Mouse (Mus musculus) lung, embryonic 15.5 days (tissue): ENCODE data around the gene Pik3r5. TPM values are rescaled to one million over a fixed set of nuclear protein-coding genes. Genes with fewer than 3 reads are reported as not detected.

ENCODE experiments used
- ATAC-seq: fragments of 200-750 bp; cut with Nextera tagmentation; 2 replicates; pipeline ENCODE4 v1.8.0; 2017; ENCODE audit warnings: moderate number of reproducible peaks, borderline replicate concordance; ENCODE audit not compliant: low FRiP score, low TSS enrichment; ENCODE audit errors: extremely low read depth
- H3K27ac ChIP-seq: fragments of 300-500 bp; sonication (generic); 2 replicates; pipeline ENCODE4 v1.5.1; 2015; ENCODE audit warnings: moderate library complexity, mild to moderate bottlenecking, inconsistent platforms
- H3K27me3 ChIP-seq: fragments of 300-500 bp; sonication (generic); 2 replicates; pipeline ENCODE4 v1.6.1; 2015; ENCODE audit warnings: inconsistent platforms
- H3K36me3 ChIP-seq: fragments of 300-500 bp; sonication (generic); 2 replicates; pipeline ENCODE4 v1.6.1; 2015; ENCODE audit warnings: inconsistent platforms
- H3K4me1 ChIP-seq: fragments of 300-500 bp; sonication (generic); 2 replicates; pipeline ENCODE4 v1.6.1; 2015; ENCODE audit warnings: inconsistent platforms
- H3K4me2 ChIP-seq: fragments of 300-500 bp; sonication (generic); 2 replicates; pipeline ENCODE4 v1.6.1; 2015; ENCODE audit warnings: inconsistent platforms, mild to moderate bottlenecking, moderate library complexity
- H3K4me3 ChIP-seq: fragments of 300-500 bp; sonication (generic); 2 replicates; pipeline ENCODE4 v1.5.1; 2015; ENCODE audit warnings: mild to moderate bottlenecking, inconsistent platforms
- H3K9ac ChIP-seq: fragments of 300-500 bp; sonication (generic); 2 replicates; pipeline ENCODE4 v1.6.1; 2015; ENCODE audit warnings: inconsistent platforms
- H3K9me3 ChIP-seq: fragments of 300-500 bp; sonication (generic); 2 replicates; pipeline ENCODE4 v1.6.1; 2016; ENCODE audit warnings: inconsistent platforms
- WGBS: fragments of 180-500 bp; shearing (Covaris S2); methylation state at CpG from one replicate; pipeline ENCODE4 v1.1.7; 2015; 5-methylcytosine and 5-hydroxymethylcytosine counted together
- polyA plus RNA-seq: library from polyadenylated mRNA; unstranded; fragments of >200 nt; fragmentation: Nextera tagmentation; extraction: Ambion mirVana; gene quantifications from 2 replicates; pipeline ENCODE4 v1.2.1, GENCODE M21; 2015

Gene Pik3r5
- polyA plus RNA-seq, 1 experiment from 2014 or later: 0.71 TPM

DNA sequence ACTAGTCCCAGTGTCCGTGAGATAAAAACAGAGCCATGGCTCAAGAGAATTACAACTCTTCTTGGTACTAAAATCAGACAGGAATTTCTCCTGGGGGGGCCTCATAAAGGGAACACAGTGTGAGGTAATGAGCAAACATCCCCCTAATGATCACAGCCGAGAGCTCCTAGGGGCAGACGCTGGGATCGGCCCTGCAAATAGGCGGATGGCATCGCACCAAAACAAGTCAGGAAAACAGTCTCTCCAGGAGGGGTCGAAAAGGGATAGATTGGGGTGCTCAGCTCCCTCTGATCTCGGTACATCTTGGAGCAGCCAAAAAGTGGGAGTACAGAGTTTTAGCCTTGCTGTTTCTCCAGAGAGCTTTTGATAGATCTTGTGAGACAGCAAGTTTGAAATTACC is 42.3 kb upstream of the Pik3r5 start:
- Histone ChIP-seq H3K4me1 (peaks cover 33% of the 10 kb centered on the region), H3K9me3 (no peaks in the 10 kb centered on the region), H3K4me2 (no peak overlapping the region), H3K27ac (no peak overlapping the region), H3K9ac (no peak overlapping the region), H3K4me3 (no peak overlapping the region), H3K36me3 (no peaks in the 10 kb centered on the region), H3K27me3 (peaks cover 87% of the 10 kb centered on the region)
- ATAC-seq: no peak
- WGBS: 10% methylated on average over 8 of the region's 8 CpGs

DNA sequence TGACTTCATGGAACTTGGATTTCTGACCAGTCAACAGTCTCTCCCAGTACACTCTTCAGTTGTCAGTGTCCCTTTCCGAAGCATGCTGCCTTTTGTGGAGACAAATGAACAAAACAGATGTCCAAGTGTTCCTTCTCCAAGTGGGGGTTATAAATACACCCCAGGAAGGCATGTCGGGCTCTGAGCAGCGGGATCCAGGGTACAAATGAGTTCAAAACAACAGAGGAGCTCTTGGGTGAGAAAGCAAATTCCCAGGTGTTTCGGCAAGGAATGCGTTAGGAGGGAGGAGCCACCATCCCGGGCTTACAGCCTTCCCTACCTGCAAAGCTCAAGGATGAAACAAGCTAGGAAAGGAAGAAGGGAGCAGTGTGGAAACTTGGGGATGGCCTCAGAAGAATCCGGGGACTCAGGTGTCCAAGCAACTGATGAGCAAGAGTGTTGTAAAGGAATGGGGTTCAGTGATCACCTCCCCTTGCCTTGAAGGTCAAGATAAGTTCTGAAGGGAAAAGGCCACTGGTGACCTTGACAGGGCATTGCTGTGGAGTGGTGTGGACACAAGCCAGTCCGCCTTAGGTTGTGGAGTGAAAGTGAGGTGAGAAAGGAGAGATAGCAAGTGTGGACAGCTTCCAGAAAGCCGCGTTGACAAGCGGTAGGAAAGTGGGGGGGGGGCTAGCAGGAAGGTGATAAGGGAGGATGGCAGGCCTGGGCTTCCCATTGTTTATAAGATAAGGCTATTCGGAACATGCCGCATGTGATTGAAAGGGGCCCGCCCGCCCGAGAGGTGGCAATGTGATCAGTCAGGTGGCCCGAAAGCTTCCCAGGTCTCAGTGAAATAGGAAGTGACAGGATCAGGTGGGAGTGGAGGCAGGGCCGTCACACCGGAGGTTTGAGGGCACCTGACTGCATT is 41.3 kb upstream of the Pik3r5 start:
- Histone ChIP-seq H3K27me3 (peaks cover 87% of the 10 kb centered on the region), H3K4me3 (no peak overlapping the region), H3K9ac (no peak overlapping the region), H3K36me3 (no peaks in the 10 kb centered on the region), H3K4me1 (peaks cover 23% of the 10 kb centered on the region), H3K9me3 (no peaks in the 10 kb centered on the region), H3K27ac (no peak overlapping the region), H3K4me2 (no peak overlapping the region)
- no peak for ATAC-seq
- 6% methylated on average over 19 of the region's 19 CpGs for WGBS

DNA sequence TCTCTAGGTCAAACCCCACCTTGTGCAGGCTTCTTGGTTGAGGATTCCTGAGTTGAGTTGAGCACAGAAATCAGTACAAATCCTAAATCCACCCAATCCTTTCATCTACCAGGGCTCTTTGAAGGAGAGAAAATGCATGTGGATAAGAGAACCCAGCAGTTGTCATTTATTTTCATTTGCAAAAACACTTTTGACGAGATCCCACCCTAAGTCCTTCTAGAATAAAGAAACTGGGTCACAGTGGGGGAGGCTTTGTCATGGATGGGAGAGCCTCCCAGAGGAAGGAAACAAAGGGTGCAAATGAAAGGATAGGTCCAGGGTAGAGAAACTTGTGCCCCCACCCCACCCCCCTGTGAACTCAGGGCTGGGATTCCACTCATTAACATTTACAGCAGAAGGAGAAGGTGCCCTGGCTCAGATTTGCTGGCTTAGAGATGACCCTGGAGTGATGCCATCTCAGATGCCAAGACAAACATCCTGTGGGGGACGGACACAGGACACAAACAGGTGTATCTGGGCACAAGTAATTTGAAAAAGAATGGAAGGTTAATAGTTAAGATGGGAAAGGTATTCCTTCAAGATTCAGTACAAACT is 37.9 kb upstream of the Pik3r5 start:
- Histone ChIP-seq H3K4me2 (no peak overlapping the region), H3K27me3 (peaks cover 93% of the 10 kb centered on the region), H3K4me1 (peaks cover 15% of the 10 kb centered on the region), H3K9ac (no peak overlapping the region), H3K9me3 (no peaks in the 10 kb centered on the region), H3K4me3 (no peak overlapping the region), H3K36me3 (no peaks in the 10 kb centered on the region), H3K27ac (no peak overlapping the region)
- WGBS: 59% methylated on average over 2 of the region's 2 CpGs
- no peak for ATAC-seq

DNA sequence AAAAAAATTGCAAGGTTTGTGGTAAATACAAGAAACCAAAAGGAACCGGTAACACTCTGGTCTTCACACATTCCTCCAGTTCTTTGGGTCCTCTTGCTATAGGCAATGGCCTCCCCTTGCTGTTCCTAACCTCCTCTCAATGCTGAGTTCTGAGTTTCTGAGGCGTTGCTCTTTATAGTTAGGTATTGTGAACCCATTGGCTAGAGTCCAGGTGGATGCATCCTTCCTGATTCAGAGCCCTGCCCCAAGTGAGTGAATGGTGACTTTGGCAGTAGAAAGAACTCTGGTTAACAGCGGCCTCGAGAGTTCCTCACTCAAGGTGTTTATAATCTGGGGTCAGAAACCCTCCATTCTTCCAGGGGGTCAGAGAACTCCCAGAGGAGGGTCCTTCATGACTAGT is 37.2 kb upstream of the Pik3r5 start:
- no peak for ATAC-seq
- no peak overlapping the region for H3K4me2 ChIP-seq
- no peak overlapping the region for H3K9ac ChIP-seq
- H3K9me3 ChIP-seq: no peaks in the 10 kb centered on the region
- 31% methylated on average over 4 of the region's 4 CpGs for WGBS
- no peaks in the 10 kb centered on the region for H3K36me3 ChIP-seq
- peaks cover 18% of the 10 kb centered on the region for H3K4me1 ChIP-seq
- peaks cover 93% of the 10 kb centered on the region for H3K27me3 ChIP-seq
- no peak overlapping the region for H3K4me3 ChIP-seq
- no peak overlapping the region for H3K27ac ChIP-seq

DNA sequence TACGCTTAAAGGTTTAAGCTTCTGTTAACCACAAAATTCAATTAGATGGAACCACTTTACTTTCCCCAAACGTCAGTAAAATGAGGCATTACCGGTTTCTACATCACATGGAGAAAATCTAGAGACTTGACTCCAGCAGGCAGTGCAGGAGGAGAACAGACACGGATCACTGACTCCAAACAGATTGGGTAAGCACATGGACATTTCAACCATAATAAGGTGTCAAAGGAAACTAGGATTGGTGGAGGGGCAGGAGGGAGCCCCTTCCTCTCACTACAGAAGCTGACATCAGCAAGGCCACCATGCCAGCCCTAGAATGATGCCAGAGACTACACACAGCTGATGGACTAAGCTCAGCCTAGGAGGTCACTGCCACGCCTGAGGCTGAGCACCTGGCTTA is 36.4 kb upstream of the Pik3r5 start:
- ATAC-seq: no peak
- 64% methylated on average over 5 of the region's 5 CpGs for WGBS

DNA sequence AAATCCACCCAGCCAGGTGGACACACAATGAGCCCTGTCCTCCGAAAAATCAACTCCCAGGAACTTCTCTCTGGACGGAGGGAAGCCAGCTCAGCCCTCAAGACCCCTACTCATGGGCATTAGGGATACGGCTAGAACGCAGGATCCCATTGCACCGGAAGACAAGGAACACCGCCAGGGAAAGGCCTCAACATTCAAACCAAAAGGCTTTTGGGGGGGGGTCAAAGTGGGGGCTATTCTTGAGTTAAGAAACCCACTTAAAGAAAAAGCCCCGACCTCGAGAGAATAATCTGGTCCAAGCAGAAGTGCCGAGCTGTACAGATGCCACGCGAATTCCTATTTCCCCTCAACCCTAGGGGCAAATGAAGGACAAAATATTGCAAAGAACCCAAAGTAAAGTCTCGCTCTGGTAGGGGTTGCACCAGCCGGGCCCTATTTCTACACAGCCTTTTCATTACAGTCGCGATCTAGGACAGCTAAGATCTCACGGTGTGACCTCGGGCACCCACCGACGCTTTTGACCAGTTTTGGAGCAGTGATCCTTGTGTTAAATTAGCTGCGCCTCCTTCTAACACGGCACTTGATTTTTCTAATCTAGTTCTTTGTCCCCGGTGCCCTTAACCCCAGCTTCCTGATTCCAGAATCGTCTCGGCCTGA is 32.9 kb upstream of the Pik3r5 start:
- H3K36me3 ChIP-seq: no peaks in the 10 kb centered on the region
- peak overlapping the region; percentile 49 for H3K4me3 ChIP-seq
- peak overlapping the region; percentile 43; the same call in 1 of the 2 replicates for H3K9ac ChIP-seq
- WGBS: 16% methylated on average over 24 of the region's 24 CpGs
- ATAC-seq: no peak
- H3K4me2 ChIP-seq: peak overlapping the region; percentile 98
- no peaks in the 10 kb centered on the region for H3K9me3 ChIP-seq
- peaks cover 84% of the 10 kb centered on the region for H3K27me3 ChIP-seq
- H3K27ac ChIP-seq: no peak overlapping the region
- H3K4me1 ChIP-seq: peaks cover 31% of the 10 kb centered on the region

More for the DNA sequence above, 36.4 kb upstream of the Pik3r5 start:
- no peaks in the 10 kb centered on the region for H3K36me3 ChIP-seq
- no peak overlapping the region for H3K27ac ChIP-seq
- no peak overlapping the region for H3K4me3 ChIP-seq
- H3K9me3 ChIP-seq: no peaks in the 10 kb centered on the region
- H3K9ac ChIP-seq: no peak overlapping the region
- no peak overlapping the region for H3K4me2 ChIP-seq
- peaks cover 24% of the 10 kb centered on the region for H3K4me1 ChIP-seq
- peaks cover 95% of the 10 kb centered on the region for H3K27me3 ChIP-seq

DNA sequence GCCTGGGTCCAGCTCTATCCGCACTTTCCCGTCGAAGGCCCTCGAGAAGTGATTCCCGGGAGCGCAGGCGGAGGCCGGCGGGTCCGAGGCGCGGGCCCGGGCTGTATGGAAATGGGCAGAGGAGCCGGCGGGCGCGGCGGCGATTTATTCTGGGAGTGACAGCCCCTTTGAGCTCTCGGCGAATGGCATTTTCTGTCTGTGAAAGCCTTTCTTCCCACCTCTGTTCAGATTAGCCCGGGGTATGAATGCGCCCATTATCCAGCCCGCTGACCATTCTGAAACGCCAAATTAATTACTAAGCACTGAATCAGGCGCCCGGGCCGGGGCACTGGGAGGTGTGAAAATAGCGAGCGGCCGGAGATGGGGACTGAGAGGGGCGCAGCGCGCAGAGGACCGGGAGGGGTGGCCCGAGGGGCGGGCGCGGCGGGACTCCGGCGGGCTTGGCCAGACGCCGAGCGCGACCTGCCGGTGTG is 32.3 kb upstream of the Pik3r5 start:
- peak; percentile 17; the same call in 1 of the 2 replicates for ATAC-seq
- no peaks in the 10 kb centered on the region for H3K36me3 ChIP-seq
- WGBS: 1% methylated on average over 45 of the region's 47 CpGs
- H3K9me3 ChIP-seq: no peaks in the 10 kb centered on the region
- H3K27ac ChIP-seq: no peak overlapping the region
- peak overlapping the region; percentile 49 for H3K4me3 ChIP-seq
- peaks cover 79% of the 10 kb centered on the region for H3K27me3 ChIP-seq
- peaks cover 31% of the 10 kb centered on the region for H3K4me1 ChIP-seq
- H3K9ac ChIP-seq: peak overlapping the region; percentile 43
- peak overlapping the region; percentile 98 for H3K4me2 ChIP-seq

DNA sequence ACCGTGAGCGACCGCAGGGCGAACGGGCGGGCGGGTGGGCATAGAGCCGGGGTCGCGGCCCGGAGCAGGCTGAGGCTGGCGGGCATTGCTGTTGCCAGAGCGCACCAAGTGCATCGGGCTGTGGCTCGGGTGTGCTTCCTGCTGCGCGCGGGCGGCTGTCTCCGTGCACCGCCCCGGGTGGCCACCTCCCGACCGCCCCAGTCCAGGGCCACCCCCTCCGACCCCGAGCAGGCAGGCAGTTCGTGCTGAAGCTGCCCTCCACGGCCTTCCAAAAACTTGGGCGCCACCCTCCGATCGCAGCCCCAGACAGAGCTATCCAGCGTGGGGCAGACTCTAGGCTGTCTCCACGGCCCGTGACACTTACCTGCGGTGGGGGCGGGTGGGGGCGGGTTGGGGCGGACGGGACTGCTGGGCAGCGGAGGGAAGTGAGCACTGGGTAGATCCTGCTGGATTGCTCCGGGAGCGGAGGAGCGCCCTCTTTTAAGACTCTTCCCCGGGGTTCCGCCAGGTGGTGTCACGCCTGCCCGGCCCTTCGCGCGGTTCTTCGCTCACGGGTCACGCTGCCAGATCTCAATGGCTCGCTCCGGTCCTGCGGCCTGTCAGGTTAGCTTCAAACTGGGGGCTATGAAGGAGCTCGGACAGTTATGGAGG is 31.8 kb upstream of the Pik3r5 start:
- peaks cover 74% of the 10 kb centered on the region for H3K27me3 ChIP-seq
- H3K9me3 ChIP-seq: no peaks in the 10 kb centered on the region
- peak overlapping the region; percentile 43 for H3K9ac ChIP-seq
- H3K4me3 ChIP-seq: peak overlapping the region; percentile 49
- H3K4me2 ChIP-seq: peak overlapping the region; percentile 98
- H3K4me1 ChIP-seq: peaks cover 31% of the 10 kb centered on the region
- H3K36me3 ChIP-seq: no peaks in the 10 kb centered on the region
- no peak overlapping the region for H3K27ac ChIP-seq
- peak; percentile 64 for ATAC-seq
- 0% methylated on average over 35 of the region's 57 CpGs for WGBS

DNA sequence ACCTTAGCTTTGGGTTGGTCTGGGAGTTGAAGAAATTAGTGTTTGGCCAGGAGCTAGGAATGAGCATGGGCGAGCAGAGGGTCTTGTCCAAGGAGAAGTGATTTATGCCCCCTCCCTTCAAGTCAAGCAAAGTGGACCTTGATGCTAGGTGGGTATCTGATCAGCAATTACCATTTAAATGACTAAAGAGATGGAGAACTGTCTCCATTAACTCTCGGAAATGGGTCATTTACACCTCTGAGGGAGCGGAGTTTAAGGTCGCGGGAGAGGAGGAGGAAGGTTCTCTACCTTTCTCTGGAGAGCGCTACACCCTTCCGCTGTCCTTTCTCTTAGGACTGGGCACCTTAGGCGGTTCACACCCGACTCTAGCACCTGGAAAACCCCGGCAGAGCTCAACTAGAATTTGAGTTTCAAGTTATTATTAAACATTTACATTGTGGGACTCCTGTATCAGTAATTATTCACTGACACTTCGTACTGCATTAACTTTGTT is 31.1 kb upstream of the Pik3r5 start, which contains the start of gene Ntn1:
Gene Ntn1, minus strand, starts transcription at position 97 of the 493 bp plus-strand sequence.
- Histone ChIP-seq H3K4me3 (peak within 1 kb of the TSS; percentile 49), H3K36me3 (no peaks in the 10 kb centered on the region), H3K4me1 (peaks cover 31% of the 10 kb centered on the region), H3K4me2 (peak within 1 kb of the TSS; percentile 98), H3K27ac (no peak within 1 kb of the TSS), H3K9me3 (no peaks in the 10 kb centered on the region), H3K9ac (peak within 1 kb of the TSS; percentile 43), H3K27me3 (peaks cover 68% of the 10 kb centered on the region)
- 5% methylated on average over 11 of the region's 11 CpGs for whole genome bisulfite sequencing
- ATAC-seq: no peak

DNA sequence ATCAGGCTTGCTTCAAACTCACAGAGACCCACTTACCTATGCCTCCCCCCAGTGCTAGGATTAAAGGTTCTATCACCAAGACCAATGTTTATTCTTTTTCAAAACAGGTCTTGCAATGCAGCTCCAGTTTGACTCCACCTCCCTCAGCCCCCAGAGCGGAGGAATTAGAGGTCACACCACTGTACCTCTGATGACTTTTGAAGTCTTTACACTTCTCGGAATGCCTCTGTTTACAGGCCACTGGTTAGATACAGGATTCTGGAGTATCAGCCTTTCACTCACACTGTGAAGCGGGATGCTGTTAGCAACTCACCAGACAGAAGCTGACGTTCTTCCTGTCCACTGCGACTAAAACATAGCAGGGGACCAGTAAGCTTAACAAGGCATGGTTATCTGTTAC is 30.5 kb upstream of the Pik3r5 start:
- Histone ChIP-seq H3K9ac (no peak overlapping the region), H3K27ac (no peak overlapping the region), H3K4me3 (no peak overlapping the region), H3K4me1 (peaks cover 31% of the 10 kb centered on the region), H3K9me3 (no peaks in the 10 kb centered on the region), H3K36me3 (no peaks in the 10 kb centered on the region), H3K4me2 (no peak overlapping the region), H3K27me3 (peaks cover 61% of the 10 kb centered on the region)
- no peak for ATAC-seq
- WGBS: 26% methylated on average over 5 of the region's 5 CpGs

DNA sequence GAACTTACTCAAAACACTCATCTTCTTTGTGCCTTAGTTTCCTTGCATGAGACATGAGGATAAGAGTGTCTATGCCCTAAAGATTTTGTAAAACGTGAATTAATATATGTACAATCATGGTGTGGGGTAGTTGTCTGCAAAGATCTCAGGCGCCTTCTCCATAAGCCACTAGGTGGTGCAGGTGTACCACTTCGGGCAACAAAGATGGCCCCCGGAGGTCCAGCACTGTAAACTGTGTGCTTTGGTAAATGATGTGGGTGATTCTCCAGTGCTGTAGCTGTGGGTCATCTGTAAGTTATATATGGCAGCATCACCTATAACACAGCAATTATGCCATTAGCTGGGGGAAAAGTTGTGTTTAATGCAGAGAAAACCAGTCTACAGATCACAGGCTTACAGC is 27.7 kb upstream of the Pik3r5 start:
- Histone ChIP-seq H3K27ac (no peak overlapping the region), H3K27me3 (peaks cover 33% of the 10 kb centered on the region), H3K9me3 (no peaks in the 10 kb centered on the region), H3K36me3 (no peaks in the 10 kb centered on the region), H3K9ac (no peak overlapping the region), H3K4me1 (peaks cover 30% of the 10 kb centered on the region), H3K4me2 (no peak overlapping the region), H3K4me3 (no peak overlapping the region)
- WGBS: 52% methylated on average over 4 of the region's 4 CpGs
- ATAC-seq: no peak
